Mouse (Mus musculus) midbrain, embryonic 12.5 days (tissue): ENCODE measurements around the gene Pdgfd. TPM values are rescaled to one million over a fixed set of nuclear protein-coding genes. Genes with fewer than 3 reads are reported as not detected.

ENCODE experiments used
- ATAC-seq: fragments of 200-750 bp; cut with Nextera tagmentation; 2 replicates; pipeline ENCODE4 v1.8.0; 2017; ENCODE audit warnings: low read depth, moderate TSS enrichment, moderate library complexity; ENCODE audit not compliant: low FRiP score
- H3K27ac ChIP-seq: fragments of 300-500 bp; sonication (generic); replicated peaks from 2 replicates; pipeline ENCODE4 v1.5.1; 2016; ENCODE audit warnings: mild to moderate bottlenecking
- H3K27me3 ChIP-seq: fragments of 300-500 bp; sonication (generic); 2 replicates; pipeline ENCODE4 v1.6.1; 2016; ENCODE audit warnings: mild to moderate bottlenecking
- H3K36me3 ChIP-seq: fragments of 300-500 bp; sonication (generic); 2 replicates; pipeline ENCODE4 v1.6.1; 2016
- H3K4me1 ChIP-seq: fragments of 300-500 bp; sonication (generic); 2 replicates; pipeline ENCODE4 v1.6.1; 2016
- H3K4me2 ChIP-seq: fragments of 300-500 bp; sonication (generic); replicated peaks from 2 replicates; pipeline ENCODE4 v1.6.1; 2016; ENCODE audit warnings: mild to moderate bottlenecking, moderate library complexity
- H3K4me3 ChIP-seq: fragments of 300-500 bp; sonication (generic); 2 replicates; pipeline ENCODE4 v1.5.1; 2016; ENCODE audit warnings: mild to moderate bottlenecking
- H3K9ac ChIP-seq: fragments of 300-500 bp; sonication (generic); replicated peaks from 2 replicates; pipeline ENCODE4 v1.6.1; 2016; ENCODE audit warnings: mild to moderate bottlenecking, moderate library complexity
- H3K9me3 ChIP-seq: fragments of 300-500 bp; sonication (generic); 2 replicates; pipeline ENCODE4 v1.6.1; 2016; ENCODE audit warnings: mild to moderate bottlenecking
- WGBS: fragments of 180-500 bp; shearing (Covaris S2); methylation state at CpG from one replicate; pipeline ENCODE4 v1.1.7; 2016; 5-methylcytosine and 5-hydroxymethylcytosine counted together
- polyA plus RNA-seq: library from polyadenylated mRNA; unstranded; fragments of >200 nt; fragmentation: Nextera tagmentation; extraction: Ambion mirVana; gene quantifications from 2 replicates; pipeline ENCODE4 v1.2.1, GENCODE M21; 2016

The Pdgfd gene
- polyA plus RNA-seq, 1 experiment from 2014 or later: 2.4 TPM

DNA sequence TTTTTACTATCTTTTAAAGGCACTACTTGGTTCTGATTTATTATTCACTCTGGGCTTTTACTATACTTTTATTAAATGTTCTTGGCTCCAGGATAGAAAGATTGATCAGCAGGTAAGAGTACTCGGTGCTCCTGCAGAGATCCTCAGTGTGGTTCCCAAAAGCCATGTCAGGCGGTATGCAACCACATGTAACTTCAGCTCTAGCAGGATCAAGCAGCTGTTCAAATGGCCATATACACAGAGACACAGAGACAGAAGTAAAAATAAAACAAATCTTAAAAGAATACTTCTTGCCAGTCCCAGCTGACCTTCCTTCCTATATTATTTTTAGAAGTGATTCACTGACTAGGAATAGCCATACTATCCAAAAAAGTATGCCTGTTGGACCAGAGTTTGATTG is 157.0 kb downstream of the Pdgfd start:
- ATAC-seq: no peak
- H3K4me3 ChIP-seq: no peak overlapping the region
- no peak overlapping the region for H3K9ac ChIP-seq
- H3K36me3 ChIP-seq: no peaks in the 10 kb centered on the region
- H3K4me2 ChIP-seq: no peak overlapping the region
- WGBS: 88% methylated on average over 2 of the region's 2 CpGs
- H3K27ac ChIP-seq: no peak overlapping the region
- no peaks in the 10 kb centered on the region for H3K4me1 ChIP-seq
- H3K27me3 ChIP-seq: no peaks in the 10 kb centered on the region
- no peaks in the 10 kb centered on the region for H3K9me3 ChIP-seq

DNA sequence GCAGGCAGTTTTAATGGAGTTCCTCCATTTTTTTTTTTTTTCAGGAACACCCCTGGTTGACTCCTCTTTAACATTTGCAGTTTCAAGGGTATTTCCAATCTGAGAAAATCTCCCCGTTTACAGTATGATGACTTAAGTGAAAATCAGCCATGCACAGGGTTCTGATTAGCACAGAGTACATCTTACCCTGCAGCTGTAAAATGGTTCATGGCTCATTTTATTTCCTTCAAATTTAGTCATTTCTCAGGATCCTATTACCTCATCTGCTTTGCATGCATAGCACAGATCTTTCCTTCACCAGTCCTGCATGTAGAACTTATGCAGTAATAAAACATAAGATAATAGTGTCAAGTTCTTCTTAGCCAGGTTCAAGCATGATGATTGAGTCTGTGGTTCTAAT is 165.1 kb downstream of the Pdgfd start:
- Histone ChIP-seq H3K4me3 (no peak overlapping the region), H3K27ac (no peak overlapping the region), H3K27me3 (no peaks in the 10 kb centered on the region), H3K36me3 (no peaks in the 10 kb centered on the region), H3K9ac (no peak overlapping the region), H3K9me3 (no peaks in the 10 kb centered on the region), H3K4me1 (no peaks in the 10 kb centered on the region), H3K4me2 (no peak overlapping the region)
- ATAC-seq: no peak
- 92% methylated on average over 1 of the region's 1 CpGs for WGBS

DNA sequence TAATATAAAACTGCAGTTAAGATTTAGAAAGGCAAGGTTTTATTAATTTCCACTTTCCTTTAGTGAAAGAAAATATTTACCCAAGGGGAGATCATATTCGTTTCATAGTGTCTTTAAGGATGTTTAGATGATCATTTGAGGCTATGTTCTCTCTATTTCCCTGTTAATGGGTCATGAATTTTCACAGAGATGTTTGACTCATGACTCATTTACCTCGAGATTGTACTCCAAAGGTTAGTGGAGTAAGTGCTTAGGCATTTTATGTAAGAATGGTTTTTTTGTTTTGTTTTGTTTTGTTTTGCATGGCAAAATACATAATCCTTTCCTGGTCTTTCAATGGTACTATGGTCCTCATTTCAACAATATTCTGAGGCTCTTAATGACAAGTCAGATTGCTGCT is 167.9 kb downstream of the Pdgfd start:
- no peaks in the 10 kb centered on the region for H3K4me1 ChIP-seq
- no peak overlapping the region for H3K4me2 ChIP-seq
- H3K9me3 ChIP-seq: no peaks in the 10 kb centered on the region
- H3K36me3 ChIP-seq: no peaks in the 10 kb centered on the region
- WGBS: 67% methylated on average over 2 of the region's 2 CpGs
- no peak overlapping the region for H3K4me3 ChIP-seq
- no peak for ATAC-seq
- no peak overlapping the region for H3K27ac ChIP-seq
- no peaks in the 10 kb centered on the region for H3K27me3 ChIP-seq
- no peak overlapping the region for H3K9ac ChIP-seq

DNA sequence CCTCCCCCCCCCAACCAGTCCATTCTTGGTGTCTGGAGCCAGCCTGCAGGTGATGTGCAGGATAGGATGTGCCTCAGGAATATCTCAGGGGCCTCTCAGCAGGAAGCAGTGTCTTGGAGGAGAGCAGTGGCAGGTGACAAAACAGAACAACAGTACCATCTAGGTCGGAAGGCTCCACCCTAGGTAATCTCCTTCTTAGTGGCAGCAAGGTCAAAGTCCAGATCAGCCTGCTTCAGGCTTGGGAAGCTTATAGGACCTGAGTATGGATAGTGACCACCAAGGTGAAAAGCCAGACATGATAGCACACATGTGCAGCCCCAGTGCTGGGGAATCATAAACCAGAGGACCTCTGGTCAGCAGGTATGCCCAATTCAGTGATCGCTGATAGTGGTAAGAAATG is 169.5 kb downstream of the Pdgfd start:
- no peak for ATAC-seq
- Histone ChIP-seq H3K36me3 (no peaks in the 10 kb centered on the region), H3K27me3 (no peaks in the 10 kb centered on the region), H3K4me1 (no peaks in the 10 kb centered on the region), H3K4me3 (no peak overlapping the region), H3K9me3 (no peaks in the 10 kb centered on the region), H3K9ac (no peak overlapping the region), H3K27ac (no peak overlapping the region), H3K4me2 (no peak overlapping the region)
- 90% methylated on average over 2 of the region's 2 CpGs for WGBS

DNA sequence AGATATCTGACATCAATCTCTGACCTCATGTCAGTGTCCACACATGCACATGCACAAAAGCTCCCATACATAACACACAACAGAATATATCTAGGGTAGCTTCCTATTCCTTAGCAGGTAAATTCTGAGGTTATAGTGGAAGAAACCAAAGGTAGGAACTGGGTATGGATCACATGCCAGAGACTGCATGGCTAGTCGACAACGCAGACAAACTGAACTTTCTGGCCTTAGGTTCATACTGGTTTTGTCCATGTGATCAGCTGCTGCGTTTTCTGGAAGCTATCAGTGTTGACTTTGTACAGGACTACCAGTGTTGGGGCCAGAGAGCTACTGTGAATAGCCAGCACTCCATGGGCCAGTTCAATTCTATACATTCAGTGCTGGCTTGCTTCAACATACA is 170.0 kb downstream of the Pdgfd start:
- Histone ChIP-seq H3K9ac (no peak overlapping the region), H3K9me3 (no peaks in the 10 kb centered on the region), H3K27ac (no peak overlapping the region), H3K27me3 (no peaks in the 10 kb centered on the region), H3K36me3 (no peaks in the 10 kb centered on the region), H3K4me2 (no peak overlapping the region), H3K4me1 (no peaks in the 10 kb centered on the region), H3K4me3 (no peak overlapping the region)
- WGBS: 90% methylated on average over 3 of the region's 3 CpGs
- no peak for ATAC-seq

DNA sequence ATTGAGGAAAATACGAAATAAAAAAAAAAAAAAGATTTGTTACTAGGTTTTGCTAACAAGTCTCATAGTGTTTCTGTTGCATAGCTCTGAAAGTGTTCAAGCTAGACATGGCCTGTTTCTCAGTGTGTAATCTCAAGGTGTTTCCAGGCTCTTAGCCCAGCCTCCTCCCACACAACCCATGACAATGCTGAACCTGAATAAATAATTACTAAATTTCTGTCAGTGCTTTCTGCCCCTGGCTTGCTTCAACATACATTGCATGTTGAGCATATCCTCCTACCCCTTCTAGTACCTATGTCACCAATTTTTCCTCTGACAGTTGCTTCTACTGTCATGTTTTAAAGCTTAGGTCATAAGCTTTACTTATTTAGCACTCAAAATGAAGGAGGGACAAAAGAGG is 171.0 kb downstream of the Pdgfd start:
- ATAC-seq: no peak
- 73% methylated on average over 1 of the region's 1 CpGs for WGBS
- Histone ChIP-seq H3K27me3 (no peaks in the 10 kb centered on the region), H3K4me3 (no peak overlapping the region), H3K4me1 (no peaks in the 10 kb centered on the region), H3K27ac (no peak overlapping the region), H3K9ac (no peak overlapping the region), H3K36me3 (no peaks in the 10 kb centered on the region), H3K4me2 (no peak overlapping the region), H3K9me3 (no peaks in the 10 kb centered on the region)

DNA sequence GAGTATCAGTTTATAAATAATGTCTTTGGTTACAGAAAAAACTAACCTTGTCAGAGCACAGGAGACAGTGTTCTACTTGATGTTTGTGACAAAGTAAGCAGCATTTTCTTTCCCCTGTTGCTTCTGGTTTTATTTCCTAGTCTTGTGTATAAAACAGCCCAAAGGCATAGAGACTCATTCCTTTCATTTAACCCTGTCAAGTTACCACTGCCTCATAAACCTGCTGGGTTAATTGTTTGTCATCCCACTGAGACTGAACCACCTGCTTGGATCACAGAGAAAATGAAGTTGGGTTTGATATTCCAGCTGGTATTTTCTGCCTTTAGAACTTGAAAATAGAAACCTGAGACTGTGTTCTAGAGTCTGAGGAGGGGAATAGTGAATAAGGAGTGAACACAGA is 172.4 kb downstream of the Pdgfd start:
- H3K9me3 ChIP-seq: no peaks in the 10 kb centered on the region
- H3K27me3 ChIP-seq: no peaks in the 10 kb centered on the region
- no peaks in the 10 kb centered on the region for H3K4me1 ChIP-seq
- H3K4me2 ChIP-seq: no peak overlapping the region
- H3K4me3 ChIP-seq: no peak overlapping the region
- no peak for ATAC-seq
- no peaks in the 10 kb centered on the region for H3K36me3 ChIP-seq
- no peak overlapping the region for H3K27ac ChIP-seq
- H3K9ac ChIP-seq: no peak overlapping the region

DNA sequence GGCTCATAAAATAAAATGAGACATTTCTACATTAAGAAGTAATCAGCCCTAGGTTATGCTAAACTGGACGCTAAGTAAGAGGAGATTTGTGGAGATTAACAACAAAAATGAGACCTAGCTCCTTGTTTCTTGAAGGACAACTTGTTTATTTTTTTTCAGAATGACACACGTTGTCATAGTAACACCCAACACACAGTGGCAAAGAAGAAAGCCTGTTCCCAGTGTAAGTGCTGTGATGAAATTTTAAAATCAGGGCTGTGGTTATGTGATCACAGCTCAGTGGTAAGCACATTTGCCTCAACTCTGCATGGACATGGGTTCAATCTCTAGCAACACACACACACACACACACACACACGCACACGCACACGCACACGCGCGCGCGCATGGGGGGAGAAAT is 174.5 kb downstream of the Pdgfd start:
- Histone ChIP-seq H3K27me3 (no peaks in the 10 kb centered on the region), H3K36me3 (no peaks in the 10 kb centered on the region), H3K4me2 (no peak overlapping the region), H3K9me3 (no peaks in the 10 kb centered on the region), H3K4me3 (no peak overlapping the region), H3K9ac (no peak overlapping the region), H3K4me1 (no peaks in the 10 kb centered on the region), H3K27ac (no peak overlapping the region)
- ATAC-seq: no peak
- 93% methylated on average over 10 of the region's 10 CpGs for WGBS

DNA sequence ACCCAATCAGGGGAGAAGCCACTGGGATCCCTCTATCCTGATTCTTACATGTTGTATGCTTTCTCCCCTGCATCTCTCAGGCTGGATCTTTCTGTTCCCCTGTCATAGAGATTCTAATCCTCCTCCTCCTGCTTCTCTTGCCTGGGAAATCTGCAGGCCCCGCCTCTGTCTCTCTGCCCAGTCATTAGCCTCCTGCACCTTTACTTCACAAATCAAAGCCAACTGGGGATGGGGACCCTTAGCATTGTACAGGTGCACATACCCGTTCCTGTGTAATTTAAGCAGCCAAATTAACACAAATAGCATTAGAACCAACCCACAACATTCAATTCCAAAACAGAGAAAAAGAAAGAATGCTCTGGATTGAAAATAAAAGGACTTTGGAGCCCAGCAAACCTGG is 176.1 kb downstream of the Pdgfd start:
- no peaks in the 10 kb centered on the region for H3K9me3 ChIP-seq
- H3K4me2 ChIP-seq: no peak overlapping the region
- no peaks in the 10 kb centered on the region for H3K36me3 ChIP-seq
- no peak overlapping the region for H3K27ac ChIP-seq
- no peak overlapping the region for H3K9ac ChIP-seq
- ATAC-seq: no peak
- H3K27me3 ChIP-seq: no peaks in the 10 kb centered on the region
- no peaks in the 10 kb centered on the region for H3K4me1 ChIP-seq
- no peak overlapping the region for H3K4me3 ChIP-seq
- WGBS: 43% methylated on average over 2 of the region's 2 CpGs

DNA sequence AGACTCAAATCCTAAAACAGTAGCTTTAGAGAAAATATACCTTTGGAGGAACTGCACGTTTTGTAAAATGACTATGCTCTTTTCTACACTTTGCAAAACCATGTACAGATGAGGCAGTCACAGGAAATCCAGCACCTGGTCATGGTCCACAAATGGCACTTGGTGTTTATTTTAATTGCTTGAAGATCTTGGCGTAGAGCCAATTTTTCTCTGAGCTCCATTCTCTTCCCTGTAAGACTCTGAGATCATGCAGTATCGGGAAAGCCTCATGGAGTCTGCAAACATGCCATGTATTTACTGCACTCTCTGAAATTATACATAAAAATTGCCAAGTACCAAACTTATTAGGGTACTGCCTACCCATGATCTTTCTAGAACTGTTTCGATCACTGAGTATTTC is 176.5 kb downstream of the Pdgfd start:
- Histone ChIP-seq H3K27ac (no peak overlapping the region), H3K4me2 (no peak overlapping the region), H3K9me3 (no peaks in the 10 kb centered on the region), H3K4me3 (no peak overlapping the region), H3K27me3 (no peaks in the 10 kb centered on the region), H3K9ac (no peak overlapping the region), H3K4me1 (no peaks in the 10 kb centered on the region), H3K36me3 (no peaks in the 10 kb centered on the region)
- 80% methylated on average over 4 of the region's 4 CpGs for WGBS
- no peak for ATAC-seq

DNA sequence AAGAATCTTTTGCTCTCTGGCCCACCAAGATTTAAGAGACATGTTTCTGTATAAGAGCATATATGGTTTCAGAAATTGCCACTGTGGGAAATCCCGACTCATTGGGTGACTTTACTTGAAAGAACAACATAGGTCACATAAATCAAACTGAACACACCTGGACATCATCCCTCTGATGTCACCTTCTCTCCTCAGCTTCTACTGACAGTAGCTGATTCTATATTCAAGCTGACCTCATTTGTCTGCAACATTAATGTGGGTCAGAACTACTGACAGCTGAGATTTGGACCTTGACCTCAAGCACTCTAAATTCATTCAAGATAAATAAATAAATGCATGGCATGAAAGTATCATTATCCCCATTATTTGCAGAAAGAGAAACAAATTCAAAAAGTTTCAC is 177.0 kb downstream of the Pdgfd start:
- Histone ChIP-seq H3K9me3 (no peaks in the 10 kb centered on the region), H3K9ac (no peak overlapping the region), H3K4me2 (no peak overlapping the region), H3K36me3 (no peaks in the 10 kb centered on the region), H3K4me3 (no peak overlapping the region), H3K4me1 (no peaks in the 10 kb centered on the region), H3K27ac (no peak overlapping the region), H3K27me3 (no peaks in the 10 kb centered on the region)
- WGBS: 72% methylated on average over 1 of the region's 1 CpGs
- no peak for ATAC-seq

DNA sequence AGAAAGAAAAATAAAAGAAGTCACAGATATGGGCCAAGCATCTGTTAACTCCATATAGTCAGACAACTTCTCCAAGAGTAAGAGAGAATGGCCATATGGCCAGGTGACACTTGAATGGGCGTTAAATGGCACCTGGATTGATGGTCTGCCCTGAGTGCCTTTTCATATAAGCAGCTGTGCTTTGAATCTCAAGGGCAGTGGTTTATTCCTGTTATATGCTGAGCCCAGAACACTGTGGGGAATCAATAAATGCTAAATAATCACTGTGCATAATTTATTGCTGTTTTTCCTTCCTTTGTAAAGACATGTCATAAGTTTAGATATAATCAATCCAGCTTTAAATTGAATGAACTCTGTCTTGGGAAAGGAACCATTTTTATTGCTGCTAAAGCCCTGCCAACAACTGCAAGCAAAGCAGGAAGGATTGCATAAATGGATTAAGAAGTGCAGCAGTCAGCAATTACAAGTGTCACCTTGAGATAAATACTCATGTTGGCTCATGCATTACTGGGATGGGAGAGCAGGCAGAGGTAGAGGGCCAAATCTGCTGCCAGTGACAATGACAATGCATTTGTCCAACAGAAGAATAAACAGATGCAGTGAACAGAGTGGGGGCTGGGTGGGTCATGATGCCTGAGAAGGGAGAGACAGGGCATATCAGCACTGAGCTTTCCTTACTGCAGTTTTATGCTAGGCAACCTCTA is 185.0 kb downstream of the Pdgfd start:
- H3K36me3 ChIP-seq: no peaks in the 10 kb centered on the region
- H3K9me3 ChIP-seq: no peaks in the 10 kb centered on the region
- no peaks in the 10 kb centered on the region for H3K27me3 ChIP-seq
- H3K27ac ChIP-seq: no peak overlapping the region
- H3K4me3 ChIP-seq: no peak overlapping the region
- H3K9ac ChIP-seq: no peak overlapping the region
- WGBS: 75% methylated on average over 1 of the region's 1 CpGs
- no peak for ATAC-seq
- H3K4me1 ChIP-seq: no peaks in the 10 kb centered on the region
- no peak overlapping the region for H3K4me2 ChIP-seq

DNA sequence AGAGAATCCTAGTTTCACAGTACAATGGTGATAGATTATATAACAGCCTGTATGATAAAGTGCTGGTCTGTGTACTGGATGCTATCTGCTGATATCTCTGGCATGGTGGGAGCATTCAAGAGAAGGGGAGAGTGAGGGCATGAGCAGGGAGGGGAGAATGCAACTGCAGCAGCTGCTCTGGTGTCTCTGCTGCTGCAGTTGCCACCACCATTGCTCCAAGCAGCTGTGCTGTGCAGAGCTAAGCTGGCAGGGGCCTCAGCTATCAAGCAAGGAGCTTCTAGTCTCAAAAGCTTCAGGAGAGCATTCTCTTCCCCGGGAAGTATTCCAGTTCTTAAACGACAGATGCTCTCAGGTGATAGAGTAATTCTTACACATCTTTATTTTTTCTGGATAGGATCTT is 192.4 kb downstream of the Pdgfd start:
- ATAC-seq: no peak
- no peaks in the 10 kb centered on the region for H3K36me3 ChIP-seq
- no peaks in the 10 kb centered on the region for H3K9me3 ChIP-seq
- 84% methylated on average over 2 of the region's 2 CpGs for WGBS
- no peak overlapping the region for H3K4me2 ChIP-seq
- H3K4me1 ChIP-seq: no peaks in the 10 kb centered on the region
- no peak overlapping the region for H3K27ac ChIP-seq
- H3K9ac ChIP-seq: no peak overlapping the region
- H3K4me3 ChIP-seq: no peak overlapping the region
- no peaks in the 10 kb centered on the region for H3K27me3 ChIP-seq
